Comparison of ENCODE assay signal across 1 mouse cellular context in the genomic region with DNA sequence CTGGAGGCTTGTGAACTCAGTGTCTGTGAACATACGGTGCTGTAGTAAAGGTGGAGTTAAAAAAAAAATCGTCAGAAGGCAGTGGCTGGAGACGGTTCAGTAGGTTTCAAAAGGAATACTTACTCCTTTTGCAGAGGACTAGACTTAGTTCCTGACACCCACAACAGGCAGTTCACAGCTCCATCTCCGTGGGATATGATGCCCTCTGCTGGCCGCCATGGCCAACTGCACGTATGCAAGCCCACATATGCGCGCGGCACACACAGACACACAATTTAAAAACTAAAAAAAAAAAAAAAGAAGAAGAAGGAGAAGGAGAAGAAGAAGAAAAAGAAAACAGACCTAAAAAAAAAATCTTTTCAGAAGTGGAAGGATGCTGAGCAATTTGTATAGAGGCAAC.
TF ChIP-seq lines count a peak whose summit lies in the region.

No protein-coding gene starts in this region.

TF ChIP-seq in MEL, 35 proteins besides CTCF, POLR2A, EP300 and RAD21 (continued from another document):
- TF ChIP-seq SMC3 (IDR thresholded peaks at IDR 0.05; ENCODE audit: low read depth, low read length) (peak; percentile 83), POLR2AphosphoS5 (IDR thresholded peaks at IDR 0.05; ENCODE audit: borderline replicate concordance, low read depth, low read length) (no peak), MAZ (IDR thresholded peaks at IDR 0.05; ENCODE audit: low read depth, low read length) (no peak), BHLHE40 (IDR thresholded peaks at IDR 0.05; ENCODE audit: borderline replicate concordance, low read depth, low read length) (peak; percentile 37; the same call in 1 of the 2 replicates), MAX (IDR thresholded peaks at IDR 0.05; ENCODE audit: low read length) (0 out of 2 replicates have a peak, but pooled peaks have one; percentile 2), ZMIZ1 (IDR thresholded peaks at IDR 0.05; ENCODE audit: low read depth, low read length) (no peak)
